Mouse (Mus musculus) limb, embryonic 15.5 days (tissue): ENCODE data around the gene Cep70. TPM values are rescaled to one million over a fixed set of nuclear protein-coding genes. Genes with fewer than 3 reads are reported as not detected.

Experiments
- ATAC-seq: fragments of 200-750 bp; cut with Nextera tagmentation; 2 replicates; pipeline ENCODE4 v1.8.0; 2017; ENCODE audit warnings: low read depth, moderate TSS enrichment; ENCODE audit not compliant: insufficient number of reproducible peaks, low FRiP score, low TSS enrichment
- H3K27ac ChIP-seq: fragments of 300-500 bp; sonication (generic); 2 replicates; pipeline ENCODE4 v1.5.1; 2015; ENCODE audit warnings: moderate library complexity, mild to moderate bottlenecking, inconsistent platforms
- H3K27me3 ChIP-seq: fragments of 300-500 bp; sonication (generic); 2 replicates; pipeline ENCODE4 v1.6.1; 2015; ENCODE audit warnings: inconsistent platforms
- H3K36me3 ChIP-seq: fragments of 300-500 bp; sonication (generic); 2 replicates; pipeline ENCODE4 v1.6.1; 2015; ENCODE audit warnings: inconsistent platforms
- H3K4me1 ChIP-seq: fragments of 300-500 bp; sonication (generic); 2 replicates; pipeline ENCODE4 v1.6.1; 2015; ENCODE audit warnings: inconsistent platforms
- H3K4me2 ChIP-seq: fragments of 300-500 bp; sonication (generic); 2 replicates; pipeline ENCODE4 v1.6.1; 2015; ENCODE audit warnings: mild to moderate bottlenecking, inconsistent platforms
- H3K4me3 ChIP-seq: fragments of 300-500 bp; sonication (generic); 2 replicates; pipeline ENCODE4 v1.5.1; 2015; ENCODE audit warnings: mild to moderate bottlenecking, inconsistent platforms
- H3K9ac ChIP-seq: fragments of 300-500 bp; sonication (generic); 2 replicates; pipeline ENCODE4 v1.6.1; 2015; ENCODE audit warnings: inconsistent platforms
- H3K9me3 ChIP-seq: fragments of 300-500 bp; sonication (generic); 2 replicates; pipeline ENCODE4 v1.6.1; 2016; ENCODE audit warnings: inconsistent platforms
- WGBS: fragments of 180-500 bp; shearing (Covaris S2); methylation state at CpG from one replicate; pipeline ENCODE4 v1.1.7; 2015; 5-methylcytosine and 5-hydroxymethylcytosine counted together
- polyA plus RNA-seq: library from polyadenylated mRNA; unstranded; fragments of >200 nt; fragmentation: Nextera tagmentation; extraction: Ambion mirVana; gene quantifications from 2 replicates; pipeline ENCODE4 v1.2.1, GENCODE M21; 2015

Gene Cep70
- 22.8 and 22.9 TPM in 2 replicates for polyA plus RNA-seq

DNA sequence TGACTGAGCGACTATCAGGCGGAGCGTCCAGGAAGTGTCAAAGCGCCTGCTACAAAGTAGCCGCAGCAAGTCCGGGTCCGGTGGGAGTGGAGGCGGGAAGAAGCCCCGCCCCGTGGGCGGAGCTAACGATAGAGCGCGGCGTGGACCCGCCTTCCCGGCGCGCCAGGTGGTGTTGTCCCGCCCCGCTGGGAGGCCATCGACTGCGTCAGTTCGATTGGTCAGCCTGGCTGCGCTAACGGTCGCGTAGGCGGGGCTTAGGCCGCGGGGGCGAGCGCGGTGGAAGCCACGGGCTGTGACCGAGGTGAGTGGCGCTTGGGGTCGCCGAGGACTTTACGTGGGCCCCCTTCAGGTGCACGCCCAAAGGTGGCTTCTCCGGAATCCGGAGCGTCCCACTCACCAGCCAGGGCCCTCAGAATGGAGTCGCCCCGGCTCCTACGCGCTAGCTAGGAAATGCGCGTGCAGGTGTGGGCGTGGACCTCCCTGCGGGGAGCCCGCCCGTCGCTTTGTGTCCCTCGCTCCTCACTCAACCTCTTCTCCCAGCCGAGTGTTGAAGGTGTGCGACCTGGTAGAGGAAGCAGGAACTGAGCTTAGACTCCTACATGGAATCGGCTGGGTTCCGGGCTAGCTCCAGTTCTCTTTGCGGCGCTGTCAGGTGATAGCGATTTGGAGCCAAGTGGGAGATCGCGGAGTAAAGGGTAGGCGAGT is at the start of gene Cep70:
Gene Cep70, plus strand, starts transcription at position 178 of the 705 bp plus-strand sequence.
- ATAC-seq: peak; percentile 94
- under 1% methylated on average over 66 of the region's 66 CpGs for WGBS

DNA sequence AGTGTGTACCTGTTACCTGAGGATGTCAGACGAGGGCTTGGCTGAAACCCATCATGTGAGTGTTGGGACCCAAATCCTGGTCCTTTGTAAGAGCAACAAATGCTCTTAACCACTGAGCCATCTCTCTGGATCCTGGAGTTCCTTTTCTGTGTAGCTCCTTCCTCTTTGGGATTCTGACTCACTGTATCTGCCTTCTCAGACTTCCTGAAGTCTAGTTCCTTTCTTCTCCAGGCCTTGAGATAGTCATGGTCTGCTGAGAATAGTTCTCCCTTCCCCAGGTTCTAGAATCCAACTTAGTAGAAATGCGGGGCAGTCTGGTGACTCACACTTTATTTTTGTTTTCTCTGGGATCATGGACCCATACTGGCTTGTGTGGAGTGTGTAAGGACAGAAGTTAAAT is 30.5 kb upstream of the Cep70 start:
- H3K36me3 ChIP-seq: no peaks in the 10 kb centered on the region
- no peak overlapping the region for H3K4me2 ChIP-seq
- no peaks in the 10 kb centered on the region for H3K4me1 ChIP-seq
- ATAC-seq: no peak
- H3K27me3 ChIP-seq: no peaks in the 10 kb centered on the region
- no peak overlapping the region for H3K9ac ChIP-seq
- H3K9me3 ChIP-seq: no peaks in the 10 kb centered on the region
- no peak overlapping the region for H3K4me3 ChIP-seq
- WGBS: 74% methylated on average over 2 of the region's 2 CpGs
- H3K27ac ChIP-seq: no peak overlapping the region

More for the DNA sequence above, at the start of gene Cep70:
- H3K4me2 ChIP-seq: peak within 1 kb of the TSS; percentile 70
- H3K9me3 ChIP-seq: no peaks in the 10 kb centered on the region
- no peaks in the 10 kb centered on the region for H3K27me3 ChIP-seq
- 0 out of 2 replicates have a peak within 1 kb of the TSS, but pooled peaks have one; percentile 38 for H3K27ac ChIP-seq
- H3K4me1 ChIP-seq: peaks cover 12% of the 10 kb centered on the region
- H3K36me3 ChIP-seq: 0 out of 2 replicates have a peak, but pooled peaks cover 4% of the 10 kb centered on the region
- peak within 1 kb of the TSS; percentile 89 for H3K4me3 ChIP-seq
- peak within 1 kb of the TSS; percentile 72 for H3K9ac ChIP-seq

DNA sequence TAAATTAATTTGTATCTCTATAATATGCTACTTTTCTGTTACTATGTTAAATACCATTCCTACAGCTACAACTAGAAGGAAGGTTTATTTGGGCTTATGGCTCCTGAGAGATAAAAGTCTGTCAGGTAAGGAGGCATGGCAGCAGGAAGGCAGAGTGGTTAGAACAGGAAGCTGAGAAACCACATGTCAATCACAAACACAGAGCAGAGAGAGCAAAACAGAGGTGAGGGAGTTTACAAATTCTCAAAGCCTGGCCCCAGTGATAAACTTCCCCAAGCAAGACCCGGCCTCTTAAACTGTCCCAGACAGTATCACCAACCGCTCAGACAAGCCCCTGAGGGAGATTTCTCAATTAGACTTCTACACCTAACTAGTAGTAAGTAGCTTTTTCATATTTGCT is 27.0 kb upstream of the Cep70 start:
- no peak overlapping the region for H3K27ac ChIP-seq
- no peak for ATAC-seq
- H3K36me3 ChIP-seq: no peaks in the 10 kb centered on the region
- no peak overlapping the region for H3K4me3 ChIP-seq
- H3K4me1 ChIP-seq: no peaks in the 10 kb centered on the region
- 48% methylated on average over 2 of the region's 2 CpGs for WGBS
- no peaks in the 10 kb centered on the region for H3K27me3 ChIP-seq
- H3K9ac ChIP-seq: no peak overlapping the region
- no peak overlapping the region for H3K4me2 ChIP-seq
- H3K9me3 ChIP-seq: no peaks in the 10 kb centered on the region

DNA sequence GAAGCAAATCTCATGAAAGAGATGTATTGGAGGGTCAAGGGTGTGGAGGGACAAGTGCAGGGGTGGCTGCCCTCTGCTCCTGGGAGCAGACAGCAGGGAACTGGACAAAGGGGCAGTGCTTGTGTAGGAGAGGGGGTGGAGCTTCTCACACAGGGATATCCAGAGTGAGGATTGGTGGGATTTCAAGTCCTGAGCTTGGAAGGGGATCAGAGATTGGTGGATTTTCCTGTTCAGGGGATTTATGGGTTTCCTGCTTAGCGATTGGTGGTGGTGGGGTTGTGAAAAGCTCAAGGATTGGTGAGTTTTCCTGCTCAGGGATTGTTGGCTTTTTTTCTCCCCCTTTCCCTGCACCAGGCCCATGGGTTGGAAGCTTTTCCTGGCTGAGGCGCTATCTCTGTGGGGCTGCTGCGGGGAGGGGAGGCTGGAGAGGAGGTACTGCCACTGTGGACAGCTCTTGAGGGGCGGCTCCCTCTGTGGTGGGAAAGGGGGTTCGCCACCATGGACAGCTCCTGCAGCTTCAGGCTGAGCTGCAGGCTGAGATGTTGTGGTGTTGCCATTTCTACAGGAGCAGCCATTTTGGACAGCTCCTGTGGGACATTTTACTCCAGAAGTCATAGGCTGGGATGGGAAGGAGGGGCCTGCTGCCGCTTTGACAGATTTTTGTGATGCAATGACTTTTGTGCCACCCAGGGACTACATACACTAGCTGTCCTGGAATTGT is 25.0 kb upstream of the Cep70 start:
- Histone ChIP-seq H3K27me3 (no peaks in the 10 kb centered on the region), H3K9ac (no peak overlapping the region), H3K4me3 (no peak overlapping the region), H3K27ac (no peak overlapping the region), H3K4me1 (no peaks in the 10 kb centered on the region), H3K36me3 (no peaks in the 10 kb centered on the region), H3K4me2 (no peak overlapping the region), H3K9me3 (no peaks in the 10 kb centered on the region)
- ATAC-seq: no peak
- 17% methylated on average over 6 of the region's 6 CpGs for WGBS

DNA sequence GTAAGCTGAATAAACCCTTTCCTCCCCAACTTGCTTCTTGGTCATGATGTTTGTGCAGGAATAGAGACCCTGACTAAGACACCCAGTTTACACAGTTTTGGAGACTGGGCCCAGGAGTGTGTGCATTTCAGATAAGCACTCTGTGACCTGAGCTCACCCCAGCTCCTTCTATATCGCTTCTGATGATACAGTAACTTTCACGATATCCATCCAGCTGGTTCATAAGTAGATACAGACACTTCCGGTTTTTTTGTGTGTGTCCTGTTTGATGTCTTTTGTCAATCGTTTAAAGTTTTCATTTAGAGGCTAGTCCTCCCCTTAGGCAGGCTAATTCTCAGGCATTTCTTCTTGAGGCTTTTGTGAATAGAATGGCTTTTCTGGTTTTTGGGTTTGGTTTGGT is 21.5 kb upstream of the Cep70 start:
- 83% methylated on average over 4 of the region's 4 CpGs for WGBS

DNA sequence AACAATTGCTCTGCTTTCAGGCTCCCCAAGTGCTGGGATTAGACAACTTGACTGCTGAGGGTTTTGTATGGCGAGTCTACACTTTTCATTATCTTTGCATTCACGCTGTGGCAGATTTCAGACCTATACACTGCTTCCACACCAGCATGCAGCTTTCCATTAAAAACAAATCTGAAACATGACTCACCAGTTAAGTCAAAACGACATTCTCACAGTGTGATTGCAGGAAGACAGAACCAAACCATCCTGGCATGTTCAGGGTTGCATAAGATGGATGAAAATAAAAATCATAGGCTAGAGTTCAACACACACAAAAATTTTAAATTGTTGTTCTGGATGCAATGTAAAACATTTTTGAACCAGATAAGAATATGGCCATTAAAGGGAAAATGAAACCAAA is 18.6 kb upstream of the Cep70 start:
- H3K36me3 ChIP-seq: no peaks in the 10 kb centered on the region
- 58% methylated on average over 3 of the region's 3 CpGs for WGBS
- H3K27me3 ChIP-seq: no peaks in the 10 kb centered on the region
- H3K4me1 ChIP-seq: no peaks in the 10 kb centered on the region
- ATAC-seq: no peak
- H3K9me3 ChIP-seq: no peaks in the 10 kb centered on the region
- no peak overlapping the region for H3K27ac ChIP-seq
- no peak overlapping the region for H3K9ac ChIP-seq
- no peak overlapping the region for H3K4me2 ChIP-seq
- H3K4me3 ChIP-seq: no peak overlapping the region

More for the DNA sequence above, 21.5 kb upstream of the Cep70 start:
- H3K4me2 ChIP-seq: no peak overlapping the region
- no peaks in the 10 kb centered on the region for H3K36me3 ChIP-seq
- no peak for ATAC-seq
- H3K4me1 ChIP-seq: no peaks in the 10 kb centered on the region
- no peak overlapping the region for H3K27ac ChIP-seq
- no peaks in the 10 kb centered on the region for H3K27me3 ChIP-seq
- H3K9ac ChIP-seq: no peak overlapping the region
- no peaks in the 10 kb centered on the region for H3K9me3 ChIP-seq
- H3K4me3 ChIP-seq: no peak overlapping the region

DNA sequence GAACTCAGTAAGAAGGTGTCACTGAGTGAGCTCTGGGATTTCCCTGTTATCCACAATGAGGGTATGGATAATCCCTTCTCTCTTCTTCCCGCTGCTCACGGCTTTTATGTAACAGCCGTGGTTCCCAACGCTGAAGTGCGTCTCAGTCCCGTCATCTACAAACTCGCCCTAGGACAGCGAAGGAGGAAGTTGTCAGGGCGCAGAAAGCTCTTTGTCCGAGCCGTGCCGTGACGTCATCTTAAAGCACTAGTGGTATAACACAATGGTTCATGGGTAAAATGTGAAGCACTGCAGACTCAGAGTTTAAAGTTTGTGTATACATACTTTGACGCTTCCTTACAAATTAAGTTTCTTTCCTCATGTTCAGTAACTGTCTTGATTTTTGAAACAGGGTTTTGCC is 13.7 kb upstream of the Cep70 start:
- Histone ChIP-seq H3K27ac (no peak overlapping the region), H3K9ac (no peak overlapping the region), H3K4me1 (no peaks in the 10 kb centered on the region), H3K9me3 (no peaks in the 10 kb centered on the region), H3K36me3 (no peaks in the 10 kb centered on the region), H3K4me2 (no peak overlapping the region), H3K27me3 (no peaks in the 10 kb centered on the region), H3K4me3 (no peak overlapping the region)
- ATAC-seq: no peak
- WGBS: 88% methylated on average over 14 of the region's 14 CpGs

DNA sequence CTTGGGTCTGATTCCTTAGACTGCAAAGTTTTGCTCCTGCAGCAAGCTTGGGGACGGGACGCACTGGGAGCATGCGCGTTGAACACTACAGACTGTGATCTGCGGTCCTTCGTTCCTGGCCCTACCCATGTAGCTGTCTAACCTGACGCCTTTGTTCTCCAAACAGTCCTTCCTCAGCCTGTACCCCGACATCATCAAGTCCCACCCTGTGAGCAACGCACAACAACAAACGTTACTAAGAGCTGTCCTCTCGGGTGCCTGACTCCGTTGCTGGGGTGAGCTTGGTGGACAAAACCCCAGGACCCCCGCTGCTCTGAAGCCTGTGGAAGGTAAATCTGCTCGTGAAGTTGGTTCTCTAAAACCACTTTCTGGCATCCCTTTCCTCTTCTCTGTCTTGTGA is 6.0 kb upstream of the Cep70 start, which contains the start of gene Faiml:
Gene Faiml, minus strand, starts transcription at position 101 of the 400 bp plus-strand sequence.
- 88% methylated on average over 14 of the region's 14 CpGs for WGBS

DNA sequence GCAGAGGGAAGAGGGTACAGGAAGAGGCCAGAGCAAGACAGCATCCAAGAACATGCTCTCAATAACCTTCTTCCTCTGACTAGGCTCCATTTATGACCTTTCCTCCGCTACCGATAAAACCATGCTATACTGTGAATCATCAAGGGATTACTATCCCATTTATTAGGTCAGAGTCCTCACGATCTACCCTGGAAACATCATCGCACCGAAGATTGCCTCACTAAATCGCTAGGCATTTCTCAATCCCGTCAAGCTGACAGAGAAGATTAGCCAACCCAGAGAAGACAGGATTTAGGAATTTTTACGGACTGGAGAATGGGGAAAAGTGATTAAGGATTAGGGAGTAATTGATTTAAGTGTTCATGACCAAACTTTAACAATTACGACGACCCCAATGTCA is 4.9 kb upstream of the Cep70 start:
- H3K27me3 ChIP-seq: no peaks in the 10 kb centered on the region
- no peak overlapping the region for H3K9ac ChIP-seq
- WGBS: 77% methylated on average over 10 of the region's 10 CpGs
- H3K36me3 ChIP-seq: no peaks in the 10 kb centered on the region
- no peak overlapping the region for H3K4me2 ChIP-seq
- H3K4me3 ChIP-seq: no peak overlapping the region
- H3K4me1 ChIP-seq: peaks cover 7% of the 10 kb centered on the region
- H3K27ac ChIP-seq: no peak overlapping the region
- H3K9me3 ChIP-seq: no peaks in the 10 kb centered on the region
- no peak for ATAC-seq

More for the DNA sequence above, 6.0 kb upstream of the Cep70 start, which contains the start of gene Faiml:
- no peak for ATAC-seq
- no peaks in the 10 kb centered on the region for H3K9me3 ChIP-seq
- H3K27ac ChIP-seq: no peak within 1 kb of the TSS
- no peak within 1 kb of the TSS for H3K9ac ChIP-seq
- H3K4me2 ChIP-seq: no peak within 1 kb of the TSS
- H3K27me3 ChIP-seq: no peaks in the 10 kb centered on the region
- no peaks in the 10 kb centered on the region for H3K4me1 ChIP-seq
- H3K4me3 ChIP-seq: no peak within 1 kb of the TSS
- H3K36me3 ChIP-seq: no peaks in the 10 kb centered on the region

DNA sequence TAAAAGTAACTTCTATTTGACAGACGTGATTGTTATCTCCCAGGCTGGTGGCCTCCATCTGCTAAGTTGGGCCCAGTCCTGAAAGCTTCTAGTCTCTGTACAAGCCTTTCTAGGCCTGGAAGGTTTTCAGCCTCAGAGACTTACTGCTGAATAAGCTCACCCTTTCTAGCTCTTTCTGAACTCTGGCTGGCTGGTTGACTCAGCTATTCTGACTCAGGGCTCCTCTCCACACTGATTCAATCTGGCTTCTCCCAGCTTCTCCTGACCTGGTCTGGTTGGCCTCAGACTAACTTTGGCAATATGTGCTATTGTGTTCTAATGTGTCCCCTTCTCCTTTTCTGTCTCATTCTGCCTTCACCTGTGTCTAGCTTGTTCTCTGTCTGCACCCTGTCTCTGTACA is 3.9 kb upstream of the Cep70 start:
- Histone ChIP-seq H3K4me2 (no peak overlapping the region), H3K27ac (no peak overlapping the region), H3K9ac (no peak overlapping the region), H3K27me3 (no peaks in the 10 kb centered on the region), H3K36me3 (no peaks in the 10 kb centered on the region), H3K4me3 (no peak overlapping the region), H3K9me3 (no peaks in the 10 kb centered on the region), H3K4me1 (peaks cover 12% of the 10 kb centered on the region)
- 71% methylated on average over 1 of the region's 1 CpGs for WGBS
- no peak for ATAC-seq

DNA sequence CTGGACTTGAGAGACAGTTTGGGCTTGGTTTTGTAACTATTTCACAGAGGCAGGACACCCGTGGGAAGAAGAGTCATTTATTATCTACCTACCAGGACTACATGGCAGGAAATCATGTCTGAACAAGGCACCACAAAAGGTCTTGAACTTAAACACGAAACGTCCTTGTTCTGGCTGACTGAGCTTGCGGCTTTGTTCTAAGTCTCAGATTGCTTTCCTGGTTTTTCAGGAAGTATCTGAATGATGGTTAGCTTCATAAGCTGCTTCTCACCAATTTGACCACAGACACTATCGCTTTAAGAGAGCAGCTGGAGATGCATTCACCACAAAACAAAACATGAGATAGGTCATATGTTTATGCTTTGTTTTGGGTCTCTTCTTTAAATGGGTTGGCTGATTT is 2.6 kb upstream of the Cep70 start:
- no peak overlapping the region for H3K9ac ChIP-seq
- no peak overlapping the region for H3K4me3 ChIP-seq
- H3K27ac ChIP-seq: no peak overlapping the region
- no peaks in the 10 kb centered on the region for H3K9me3 ChIP-seq
- peaks cover 12% of the 10 kb centered on the region for H3K4me1 ChIP-seq
- ATAC-seq: no peak
- H3K27me3 ChIP-seq: no peaks in the 10 kb centered on the region
- 73% methylated on average over 5 of the region's 5 CpGs for WGBS
- H3K36me3 ChIP-seq: no peaks in the 10 kb centered on the region
- no peak overlapping the region for H3K4me2 ChIP-seq

DNA sequence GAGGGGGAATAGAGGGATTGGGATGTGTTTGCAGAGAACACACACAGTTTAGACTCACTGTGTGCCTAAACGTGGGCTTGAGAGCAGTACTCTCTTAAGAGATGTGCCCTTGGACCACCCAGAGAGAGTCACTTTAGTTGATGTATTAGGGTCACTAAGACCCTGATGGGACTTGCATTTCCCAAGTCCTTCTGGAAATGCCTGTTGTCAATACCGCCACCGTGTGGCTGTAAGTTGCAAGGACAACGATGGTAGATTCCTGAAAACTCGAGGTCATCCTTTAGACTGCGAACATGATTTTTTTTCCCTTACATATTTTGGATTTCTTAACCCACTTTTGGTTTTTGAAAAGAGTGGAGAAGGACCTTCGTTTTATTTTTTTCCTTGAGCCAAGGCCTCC is 1.1 kb upstream of the Cep70 start:
- no peaks in the 10 kb centered on the region for H3K9me3 ChIP-seq
- no peak overlapping the region for H3K9ac ChIP-seq
- H3K4me2 ChIP-seq: no peak overlapping the region
- H3K27ac ChIP-seq: no peak overlapping the region
- no peaks in the 10 kb centered on the region for H3K27me3 ChIP-seq
- no peak for ATAC-seq
- WGBS: 3% methylated on average over 7 of the region's 7 CpGs
- H3K4me3 ChIP-seq: no peak overlapping the region
- H3K36me3 ChIP-seq: no peaks in the 10 kb centered on the region
- peaks cover 12% of the 10 kb centered on the region for H3K4me1 ChIP-seq
